Mouse (Mus musculus): ENCODE data around the gene Cx3cl1. TPM values are rescaled to one million over a fixed set of nuclear protein-coding genes. Genes with fewer than 3 reads are reported as not detected.
A peak's percentile ranks its signal among the peaks of the same experiment; 100 is the strongest.

Cx3cl1 gene
- total RNA-seq (2021) = 1 to 10 TPM; 2.1 to 2.3 TPM
- long read RNA-seq, experiment 1, partial matches to known transcripts = 0 of 5 reads
- long read RNA-seq, experiment 1, other reads (novel, unspliced or antisense) = 2 of 5 reads
- long read RNA-seq, experiment 2, partial matches to known transcripts = 0 of 3 reads
- long read RNA-seq, experiment 2, other reads (novel, unspliced or antisense) = 1 of 3 reads

DNA sequence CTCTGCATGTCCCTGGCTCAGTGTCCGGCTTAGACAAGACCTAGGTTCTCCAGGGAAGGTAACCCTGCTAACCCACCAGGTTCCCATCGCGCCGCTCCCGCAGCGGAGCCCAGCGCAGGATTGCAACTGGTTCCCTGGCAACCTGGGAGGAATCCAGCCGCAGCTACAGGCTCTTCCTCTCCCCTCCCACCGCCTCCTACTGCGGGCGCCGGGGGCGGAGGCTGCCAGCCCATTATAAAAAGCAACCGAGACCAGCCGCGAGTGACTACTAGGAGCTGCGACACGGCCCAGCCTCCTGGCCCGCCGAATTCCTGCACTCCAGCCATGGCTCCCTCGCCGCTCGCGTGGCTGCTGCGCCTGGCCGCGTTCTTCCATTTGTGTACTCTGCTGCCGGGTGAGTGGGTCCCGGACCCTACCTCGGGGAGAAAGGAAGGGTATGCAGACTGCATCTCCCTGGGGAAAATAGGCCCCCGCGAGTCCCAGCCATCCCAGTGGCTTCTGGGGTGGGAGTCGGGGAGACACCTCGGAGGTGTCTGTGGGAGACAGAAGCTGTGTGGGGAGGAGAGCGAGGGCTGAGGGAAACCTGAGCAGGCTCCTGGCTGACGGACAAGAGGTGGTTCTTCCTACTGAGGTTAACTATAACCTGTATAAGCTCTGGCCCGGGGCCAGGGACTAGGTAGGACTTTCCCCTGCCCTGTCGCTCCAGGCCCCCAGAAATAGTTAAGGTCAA lies at the start of gene Cx3cl1:
Gene Cx3cl1 (plus strand): TSS at position 69 of the 730 bp plus-strand sequence.
- DNase-seq (ENCODE audit: low spot score in 2 of 2) = peak; percentile 31 to 37

DNA sequence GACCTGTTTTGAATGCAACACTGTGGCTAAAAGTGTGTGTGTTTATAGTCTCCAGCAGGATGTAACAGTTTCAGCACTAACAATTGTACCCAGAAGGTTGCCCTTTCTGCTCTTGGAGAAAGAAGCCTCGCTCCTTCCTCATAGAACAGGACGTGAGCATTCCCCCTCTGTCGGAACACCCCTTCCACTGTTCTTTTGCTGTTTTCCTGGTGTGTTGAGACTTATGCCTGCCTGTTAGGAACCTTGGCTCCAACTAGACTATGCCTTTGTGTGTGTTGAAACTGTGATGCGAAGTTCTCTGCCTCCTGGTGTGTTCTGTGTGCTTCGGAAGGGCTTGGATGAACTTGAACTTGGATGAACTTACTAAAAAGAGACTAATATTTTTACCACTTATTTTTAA lies 45.8 kb upstream of the Cx3cl1 start:
- DNase-seq (ENCODE audit: low spot score in 2 of 2) = no peak

DNA sequence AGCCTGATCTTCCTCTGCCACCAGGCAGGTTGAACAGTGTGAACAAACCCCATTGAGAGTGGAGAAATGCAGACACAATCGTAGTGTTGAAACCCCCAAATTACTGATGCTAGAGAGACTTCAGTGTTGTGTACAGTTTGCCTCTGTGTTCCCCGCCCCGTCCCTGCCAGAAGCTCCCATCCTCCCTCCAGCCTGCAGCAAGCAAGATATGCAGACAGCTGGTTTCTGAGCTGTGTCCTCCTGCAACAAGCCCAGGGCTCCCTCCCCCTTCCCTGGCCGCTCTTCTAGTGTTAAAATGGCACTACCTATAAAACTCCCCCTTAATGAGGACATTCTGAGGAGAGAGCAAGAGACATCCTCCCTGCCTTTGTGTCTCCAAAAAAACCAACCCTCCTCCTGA lies 42.5 kb upstream of the Cx3cl1 start:
- no peak for DNase-seq (ENCODE audit: low spot score in 2 of 2)

DNA sequence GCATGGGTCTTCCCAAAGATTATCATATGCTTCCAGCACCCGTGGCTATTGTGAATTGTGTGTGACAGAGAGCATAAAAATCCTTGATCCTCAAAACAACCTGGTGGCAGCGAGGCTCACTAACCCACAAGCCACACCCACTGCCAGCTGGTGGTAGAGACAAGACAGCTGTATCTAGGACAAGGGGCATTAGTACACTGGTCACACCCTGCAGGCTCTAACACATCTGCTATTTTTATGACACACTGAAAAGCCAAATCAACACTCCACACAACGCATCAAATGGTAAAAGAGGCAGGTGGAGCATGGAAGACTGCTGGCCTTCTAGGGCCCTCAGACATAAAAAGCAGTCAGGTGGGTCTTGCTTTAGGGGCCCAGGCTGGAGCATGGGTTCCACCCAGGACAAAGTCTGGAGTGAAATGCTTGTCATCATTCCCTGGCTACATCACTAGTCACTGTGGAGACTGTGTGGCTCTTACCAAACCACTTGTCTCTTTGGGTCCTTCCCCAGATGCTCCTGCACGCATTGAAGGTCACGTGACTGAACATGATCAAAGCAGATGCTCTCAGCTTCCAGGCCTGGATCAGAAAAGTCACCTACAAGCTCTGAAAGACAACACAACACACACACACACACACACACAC lies 37.9 kb upstream of the Cx3cl1 start:
- DNase-seq (ENCODE audit: low spot score in 2 of 2) = no peak

DNA sequence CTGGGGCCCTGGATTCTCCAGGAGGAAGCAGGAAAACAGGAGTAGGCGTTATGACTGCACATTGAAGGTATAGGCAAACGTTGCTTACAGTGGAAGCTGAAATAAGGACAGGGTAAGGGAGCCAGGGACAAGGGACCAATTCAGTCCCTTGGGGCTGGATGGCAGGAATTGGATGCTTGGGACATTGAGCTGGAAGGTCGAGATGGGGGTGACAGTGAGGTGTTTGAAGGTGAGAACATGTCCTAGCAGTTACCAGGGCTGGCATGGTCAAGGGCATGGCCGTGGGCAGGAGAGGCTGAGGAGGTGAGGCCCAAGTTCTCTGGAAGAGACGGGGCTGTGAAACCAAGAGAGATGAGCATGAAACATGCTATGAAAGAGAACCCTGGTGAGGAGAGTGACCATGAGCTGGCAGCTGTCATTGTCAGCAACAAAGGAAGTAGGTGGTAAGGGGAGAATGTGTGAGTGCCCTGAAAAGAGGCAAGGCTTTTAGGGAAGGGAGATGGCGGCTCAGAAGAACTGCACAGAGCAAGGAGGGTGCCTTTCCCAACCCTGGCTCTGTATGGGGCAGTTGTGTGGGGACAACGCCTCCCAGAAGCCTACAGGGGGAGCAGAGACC lies 37.0 kb upstream of the Cx3cl1 start:
- no peak for DNase-seq (ENCODE audit: low spot score in 2 of 2)

DNA sequence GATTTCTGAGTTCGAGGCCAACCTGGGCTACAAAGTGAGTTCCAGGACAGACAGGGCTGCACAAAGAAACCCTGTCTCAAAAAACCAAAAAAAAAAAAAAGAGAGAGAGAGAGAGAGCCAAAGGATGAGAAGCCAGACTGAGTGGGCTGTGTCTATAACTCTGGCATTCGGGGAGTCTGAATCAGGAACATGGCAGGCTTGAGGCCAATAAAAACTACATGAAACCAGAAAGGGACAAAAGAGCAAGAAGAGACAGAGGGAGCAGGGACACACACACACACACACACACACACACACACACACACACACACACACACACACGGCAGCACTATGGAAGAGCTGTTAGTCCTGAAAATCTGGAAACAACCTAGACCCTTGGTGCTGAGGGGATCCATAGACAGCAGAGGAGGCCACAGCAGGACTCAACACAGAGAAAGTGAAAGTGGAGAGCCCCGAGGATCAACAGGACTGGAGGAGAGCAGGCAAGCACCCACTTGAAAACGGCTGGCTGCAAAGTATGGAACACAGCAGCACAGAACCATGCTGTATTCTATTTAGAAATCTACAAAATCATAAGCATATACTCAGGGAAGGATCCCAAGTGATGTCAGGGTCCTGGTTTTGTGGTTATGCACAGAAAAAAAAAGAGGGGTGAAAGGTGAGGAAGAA lies 36.2 kb upstream of the Cx3cl1 start:
- DNase-seq (ENCODE audit: low spot score in 2 of 2) = no peak

DNA sequence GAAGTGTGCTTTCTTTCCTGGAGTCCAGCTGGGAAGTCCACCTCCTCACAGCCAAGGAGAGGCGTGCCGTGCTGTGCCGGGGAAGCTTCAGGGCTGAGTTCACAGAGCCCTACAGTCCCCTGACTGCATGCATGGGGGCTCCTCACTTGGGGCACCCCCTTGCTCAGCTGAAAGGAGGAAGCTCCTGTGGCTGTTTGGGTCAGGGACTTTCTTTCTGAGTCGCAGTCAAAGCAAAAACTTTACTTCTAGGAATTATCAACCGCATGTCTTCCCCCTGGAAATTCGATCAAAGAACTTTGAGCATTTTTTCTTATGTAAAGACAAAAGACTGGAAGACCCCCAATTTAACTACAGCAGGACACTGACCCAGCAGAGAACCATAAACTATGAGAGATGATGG lies 32.0 kb upstream of the Cx3cl1 start:
- DNase-seq (ENCODE audit: low spot score in 2 of 2) = no peak

DNA sequence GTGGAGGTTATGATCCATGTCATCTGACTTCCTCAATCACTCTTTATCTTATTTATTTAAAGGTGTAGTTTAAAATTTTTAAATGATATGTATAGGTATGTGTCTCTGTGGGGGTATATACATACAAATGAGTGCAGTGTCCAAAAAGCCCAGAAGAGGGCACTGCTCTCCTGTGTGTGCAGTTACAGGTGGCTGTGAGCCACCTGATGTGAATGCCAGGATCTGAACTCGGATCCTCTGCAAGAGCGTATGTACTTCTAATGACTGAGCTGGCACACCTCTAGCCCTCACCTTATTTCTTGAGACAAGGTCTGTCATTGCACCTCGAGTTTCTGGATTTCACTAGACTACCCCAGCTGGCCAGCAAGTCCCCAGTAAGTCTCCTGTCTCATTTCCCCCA lies 31.2 kb upstream of the Cx3cl1 start:
- no peak for DNase-seq (ENCODE audit: low spot score in 2 of 2)

DNA sequence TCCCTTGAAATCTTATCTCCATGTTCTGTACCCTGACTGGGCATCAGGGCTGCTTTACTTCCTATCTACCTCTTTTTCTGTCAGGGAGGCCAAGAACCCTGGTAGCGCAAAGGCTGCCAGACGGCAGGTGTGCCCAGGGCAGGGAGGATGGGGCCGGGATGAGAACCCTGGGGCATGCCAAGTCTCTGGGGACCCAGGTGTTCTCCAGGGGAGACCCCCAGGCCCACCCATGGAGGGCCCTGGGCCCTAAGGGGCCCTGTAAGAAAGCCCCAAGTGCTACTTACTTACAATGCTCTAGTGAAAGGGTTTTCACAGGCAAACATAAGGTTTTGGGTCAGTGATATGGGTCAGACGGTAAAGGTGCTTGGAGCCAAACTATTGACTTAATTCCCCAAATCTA lies 30.1 kb upstream of the Cx3cl1 start:
- DNase-seq (ENCODE audit: low spot score in 2 of 2) = no peak

DNA sequence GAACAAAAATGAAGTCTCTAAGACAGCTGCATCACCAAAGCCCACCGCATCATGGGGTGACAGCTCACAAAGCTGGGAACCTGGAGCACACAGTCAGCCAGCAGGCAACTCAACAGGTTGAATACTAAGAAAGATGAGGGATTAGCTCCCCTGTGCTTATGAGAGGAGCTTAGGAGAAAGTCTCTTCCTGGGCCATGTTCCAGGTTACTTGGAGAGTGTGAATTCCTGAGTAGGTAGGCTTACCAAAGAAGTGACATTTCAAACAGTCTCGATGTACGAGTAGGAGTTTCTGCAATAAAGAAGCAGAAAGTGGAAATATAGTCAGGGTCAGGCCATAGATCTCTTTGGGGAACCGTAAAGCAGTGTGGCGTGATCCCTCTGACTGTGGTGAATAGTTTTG lies 27.3 kb upstream of the Cx3cl1 start:
- no peak for DNase-seq (ENCODE audit: low spot score in 2 of 2)

DNA sequence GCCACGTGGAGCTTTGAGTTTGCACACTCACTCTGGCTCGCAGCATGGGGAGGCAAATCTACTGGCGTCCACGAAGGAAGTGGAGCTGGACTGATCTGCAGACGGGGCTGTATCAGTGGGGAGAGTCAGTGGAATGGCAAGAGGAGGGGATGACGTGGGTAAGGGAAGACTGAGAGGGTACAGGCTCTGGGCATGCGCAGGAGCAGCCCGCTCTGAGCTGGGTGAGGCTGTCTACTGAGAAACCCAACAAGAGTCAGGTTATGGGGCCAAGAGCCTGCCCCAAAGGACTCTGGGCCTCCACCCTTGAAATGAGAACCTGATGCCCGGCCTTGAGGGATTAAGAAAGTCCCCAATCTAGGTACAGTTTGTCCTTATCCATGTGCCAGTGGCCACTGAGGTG lies 26.8 kb upstream of the Cx3cl1 start:
- no peak for DNase-seq (ENCODE audit: low spot score in 2 of 2)

DNA sequence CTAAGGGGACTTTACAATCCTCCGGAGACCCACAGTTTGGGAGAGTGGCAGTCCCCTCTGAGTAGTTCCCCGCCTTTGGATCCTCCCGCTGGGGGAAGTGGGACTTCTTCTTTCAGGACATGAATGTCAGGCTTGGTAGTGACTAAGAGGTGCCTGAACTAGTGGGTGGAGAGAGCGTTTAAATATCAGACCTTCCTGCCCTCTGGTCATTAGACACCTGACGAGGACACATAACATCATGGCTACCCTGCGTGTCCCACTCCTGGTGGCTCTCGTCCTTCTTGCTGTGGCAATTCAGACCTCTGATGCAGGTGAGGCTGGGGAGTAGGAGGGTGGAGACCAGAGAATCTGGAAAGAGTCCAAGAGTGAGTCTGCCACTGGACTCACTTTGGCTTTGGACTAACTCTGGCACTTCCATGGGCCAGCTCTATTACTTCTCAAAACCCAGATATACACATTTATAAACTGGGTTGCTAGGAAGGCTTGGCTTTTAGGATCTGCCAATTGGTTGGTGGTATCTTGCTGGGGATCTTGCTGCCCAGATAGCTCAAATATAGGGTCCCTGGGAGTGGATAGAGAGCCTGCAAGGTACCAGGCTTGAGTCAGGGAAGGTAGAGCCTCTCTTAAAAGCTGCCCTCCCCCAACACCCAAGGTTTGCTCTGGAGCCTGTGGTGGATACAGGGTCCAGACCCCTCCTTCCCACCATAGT lies 26.2 kb upstream of the Cx3cl1 start, which contains the start of gene Ccl22:
Gene Ccl22 (plus strand): TSS at position 115 of the 709 bp plus-strand sequence.
- DNase-seq (ENCODE audit: low spot score in 2 of 2) = no peak

DNA sequence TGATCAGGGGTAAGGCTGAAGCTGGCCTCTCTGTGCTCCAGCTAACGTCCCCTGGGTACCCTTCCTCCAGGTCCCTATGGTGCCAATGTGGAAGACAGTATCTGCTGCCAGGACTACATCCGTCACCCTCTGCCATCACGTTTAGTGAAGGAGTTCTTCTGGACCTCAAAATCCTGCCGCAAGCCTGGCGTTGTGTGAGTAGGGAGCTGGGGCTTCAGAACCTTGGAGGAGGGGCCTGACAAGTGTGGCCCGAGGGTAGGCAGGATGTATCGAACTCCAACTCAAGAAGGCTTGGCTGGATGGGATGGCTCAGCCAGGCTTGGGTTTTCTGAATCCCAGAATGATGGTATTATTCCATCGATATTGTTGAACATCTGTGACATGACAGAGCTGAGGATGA lies 25.0 kb upstream of the Cx3cl1 start:
- no peak for DNase-seq (ENCODE audit: low spot score in 2 of 2)

DNA sequence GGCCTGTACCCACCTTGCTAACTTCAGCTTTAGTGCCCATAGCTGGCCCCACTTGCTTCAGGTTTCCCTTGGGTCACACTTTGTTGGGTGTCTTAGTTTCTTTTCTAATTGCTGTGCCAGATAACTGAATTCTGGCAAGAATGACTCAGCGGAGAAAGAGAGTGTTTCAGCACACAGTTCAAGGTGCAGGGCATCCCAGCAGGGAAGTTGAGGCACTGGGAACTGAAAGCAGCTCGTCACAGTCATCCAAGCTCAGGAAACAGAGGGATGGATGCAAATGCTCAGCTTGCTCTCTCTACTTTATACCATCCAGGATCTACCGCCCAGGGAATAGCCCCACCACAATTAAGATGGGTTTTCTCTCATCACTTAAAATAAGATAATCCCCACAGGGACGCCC lies 23.4 kb upstream of the Cx3cl1 start:
- no peak for DNase-seq (ENCODE audit: low spot score in 2 of 2)

DNA sequence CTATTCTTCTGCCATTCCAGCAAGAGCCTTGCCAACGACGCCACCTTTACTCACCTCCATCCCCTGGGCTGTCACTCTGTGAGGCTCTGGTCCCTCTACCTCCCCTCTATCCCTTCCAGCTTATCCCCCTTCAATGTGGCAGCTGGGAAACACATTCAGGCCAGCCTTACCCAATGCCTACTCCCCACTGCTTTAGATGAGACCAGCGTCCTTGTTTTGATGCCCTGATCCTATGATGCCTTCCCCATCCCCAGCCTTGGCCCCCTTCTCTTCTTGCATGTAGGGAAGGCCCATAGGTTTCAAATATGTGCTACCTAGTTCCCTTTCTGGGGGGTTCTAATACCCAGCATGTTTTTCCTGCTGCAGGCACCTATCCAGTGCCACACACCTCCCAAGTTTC lies 21.9 kb upstream of the Cx3cl1 start:
- no peak for DNase-seq (ENCODE audit: low spot score in 2 of 2)

DNA sequence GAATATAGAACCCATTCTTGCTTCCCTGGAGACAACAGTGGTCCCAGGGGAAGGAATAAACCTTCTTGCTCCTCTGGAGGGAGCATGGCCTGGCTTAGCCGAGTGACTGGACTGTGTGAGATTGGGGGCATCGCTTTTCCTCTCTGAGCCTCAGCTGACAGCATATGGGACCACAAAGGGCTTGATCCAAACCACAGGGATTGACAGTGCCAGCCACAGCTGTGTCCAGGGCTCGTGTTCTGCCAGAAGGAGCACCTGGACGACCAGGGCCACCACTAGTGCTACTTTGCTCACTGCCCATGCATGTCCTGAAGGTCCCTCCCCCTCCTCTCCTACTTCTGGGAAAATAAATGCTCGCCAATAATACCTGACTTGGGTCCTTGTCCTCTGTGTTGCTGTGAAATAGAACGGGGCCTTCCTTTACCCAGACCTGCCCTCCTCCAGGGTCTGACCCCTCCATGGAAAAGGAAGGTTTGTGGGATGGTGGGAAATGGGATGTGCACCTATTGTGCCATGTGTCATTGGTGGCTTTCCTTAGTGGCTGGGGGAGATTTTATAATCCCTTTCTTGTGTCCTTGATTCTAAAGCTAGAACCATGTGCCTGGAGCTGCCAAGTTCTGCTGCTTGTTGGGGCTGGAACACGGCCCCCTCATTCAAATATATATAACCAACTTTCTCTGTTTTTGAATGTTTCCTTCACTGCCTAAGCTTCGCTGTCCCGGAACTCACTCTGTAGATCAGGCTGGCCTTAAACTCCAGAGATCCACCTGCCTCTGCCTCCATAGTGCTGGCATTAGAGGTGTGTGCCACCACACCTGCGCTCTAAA lies 20.6 kb upstream of the Cx3cl1 start:
- DNase-seq (ENCODE audit: low spot score in 2 of 2) = no peak

DNA sequence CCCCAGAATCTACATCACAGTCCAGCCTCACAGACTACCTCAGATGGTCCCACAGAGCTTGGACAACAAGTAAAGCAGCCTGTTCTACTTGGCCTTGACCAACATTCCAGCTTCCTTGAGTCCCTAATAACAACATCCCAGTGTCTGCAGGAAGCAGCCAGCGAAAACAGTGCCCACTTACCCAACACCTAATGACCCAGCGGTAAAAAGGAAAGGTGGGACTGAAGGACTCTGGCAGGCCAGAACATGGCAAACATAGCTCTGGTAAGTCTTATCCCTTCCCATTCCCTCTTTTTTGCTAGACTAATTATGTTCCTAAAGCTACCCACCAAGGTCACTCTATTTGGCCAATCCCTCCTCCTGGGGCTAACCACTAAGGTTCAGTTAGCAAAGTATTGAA lies 17.8 kb upstream of the Cx3cl1 start:
- no peak for DNase-seq (ENCODE audit: low spot score in 2 of 2)

DNA sequence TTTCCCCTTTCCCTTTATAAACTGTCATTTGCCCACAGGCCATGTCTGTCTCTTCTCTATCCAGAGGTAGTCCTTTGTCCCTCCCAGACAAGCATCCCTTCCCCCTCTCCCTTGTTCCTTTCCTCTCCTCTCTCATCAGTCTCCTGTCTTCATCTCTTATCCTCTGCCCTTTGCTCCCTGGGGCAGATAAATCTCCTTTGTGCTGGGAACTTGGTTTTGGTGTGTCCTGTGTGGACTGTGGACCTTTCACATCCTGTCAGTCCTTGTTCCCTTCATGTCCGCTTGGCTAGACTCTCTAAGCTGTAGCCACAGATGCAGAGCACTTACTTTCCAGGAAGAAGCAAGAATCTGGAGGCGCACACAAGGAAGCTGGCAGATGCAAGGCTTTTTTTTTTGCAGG lies 17.3 kb upstream of the Cx3cl1 start:
- DNase-seq (ENCODE audit: low spot score in 2 of 2) = no peak

DNA sequence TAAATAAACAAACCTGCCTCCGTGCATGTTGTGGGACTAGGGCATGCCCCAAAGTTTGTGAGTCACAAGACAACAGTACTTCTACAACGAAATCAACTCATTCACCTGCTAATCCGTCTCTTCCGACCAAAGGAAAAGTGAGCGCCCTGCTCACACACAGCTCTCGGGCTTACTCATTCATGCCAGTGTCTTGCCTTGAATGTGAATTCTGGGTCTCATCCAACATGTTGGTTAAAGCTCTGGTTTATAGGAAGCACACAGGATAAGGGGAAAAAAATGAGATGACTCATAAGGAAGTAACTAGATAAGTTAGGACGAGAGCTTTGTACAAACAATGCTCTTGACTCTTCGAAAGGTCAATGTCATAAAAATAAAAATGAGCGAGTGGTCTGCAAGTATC lies 4.8 kb upstream of the Cx3cl1 start:
- no peak for DNase-seq (ENCODE audit: low spot score in 2 of 2)

DNA sequence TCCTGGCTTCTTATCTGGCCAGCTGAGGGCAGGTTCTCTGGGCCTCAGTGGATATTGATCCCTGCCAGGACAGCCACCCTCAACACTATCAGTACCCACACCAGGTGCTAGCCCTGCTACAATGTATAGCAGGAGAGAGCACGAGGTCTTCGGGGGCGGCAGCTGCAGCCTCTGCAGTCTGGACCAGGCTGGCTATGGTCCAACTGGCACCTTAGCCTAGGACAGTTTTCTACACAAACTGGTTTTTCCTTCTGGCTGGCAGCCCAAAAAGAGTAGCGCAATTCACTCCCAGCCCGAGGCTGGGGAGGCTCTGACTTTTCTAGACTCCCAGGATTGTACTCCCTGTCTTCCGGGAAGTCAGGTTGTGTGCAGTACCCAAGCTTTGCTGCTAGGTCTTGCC lies 864 bp upstream of the Cx3cl1 start:
- no peak for DNase-seq (ENCODE audit: low spot score in 2 of 2)

Data from gastrocnemius, postnatal 4 days (tissue).